Mouse (Mus musculus) stomach, embryonic 14.5 days (tissue): ENCODE data around the gene Mamdc2. TPM values are rescaled to one million over a fixed set of nuclear protein-coding genes. Genes with fewer than 3 reads are reported as not detected.

ENCODE experiments used
- ATAC-seq: fragments of 200-750 bp; cut with Nextera tagmentation; 2 replicates; pipeline ENCODE4 v1.8.0; 2017; ENCODE audit warnings: low read depth, moderate TSS enrichment; ENCODE audit not compliant: insufficient number of reproducible peaks, insufficient read depth, low FRiP score
- H3K27ac ChIP-seq: fragments of 300-500 bp; sonication (generic); 2 replicates; pipeline ENCODE4 v1.5.1; 2014; ENCODE audit warnings: mild to moderate bottlenecking, low read length, moderate library complexity, mixed read lengths
- H3K27me3 ChIP-seq: fragments of 300-500 bp; sonication (generic); 2 replicates; pipeline ENCODE4 v1.6.1; 2014; ENCODE audit warnings: low read length, control low read depth, mixed read lengths; ENCODE audit not compliant: control insufficient read depth, insufficient read depth
- H3K36me3 ChIP-seq: fragments of 300-500 bp; sonication (generic); 2 replicates; pipeline ENCODE4 v1.6.1; 2014; ENCODE audit warnings: mild to moderate bottlenecking, control low read depth, low read length, moderate library complexity, mixed read lengths; ENCODE audit not compliant: control insufficient read depth, insufficient read depth
- H3K4me1 ChIP-seq: fragments of 300-500 bp; sonication (generic); 2 replicates; pipeline ENCODE4 v1.6.1; 2014; ENCODE audit warnings: low read length, control low read depth, mixed read lengths; ENCODE audit not compliant: control insufficient read depth, insufficient read depth
- H3K4me2 ChIP-seq: fragments of 300-500 bp; sonication (generic); replicated peaks from 2 replicates; pipeline ENCODE4 v1.6.1; 2014; ENCODE audit warnings: low read depth, low read length, control low read depth
- H3K4me3 ChIP-seq: fragments of 300-500 bp; sonication (generic); 2 replicates; pipeline ENCODE4 v1.5.1; 2014; ENCODE audit warnings: low read depth, low read length, control low read depth
- H3K9ac ChIP-seq: fragments of 300-500 bp; sonication (generic); replicated peaks from 2 replicates; pipeline ENCODE4 v1.6.1; 2014; ENCODE audit warnings: low read depth, mild to moderate bottlenecking, control low read depth, low read length, moderate library complexity, mixed read lengths
- H3K9me3 ChIP-seq: fragments of 300-500 bp; sonication (generic); 2 replicates; pipeline ENCODE4 v1.6.1; 2016; ENCODE audit warnings: low read depth, low read length, control low read depth; ENCODE audit not compliant: control insufficient read depth
- WGBS: fragments of 180-500 bp; shearing (Covaris S2); extraction: QIAGEN DNeasy Blood & Tissue Kit; methylation state at CpG from one replicate; pipeline ENCODE4 v1.1.7; 2014; 5-methylcytosine and 5-hydroxymethylcytosine counted together
- polyA plus RNA-seq: library from polyadenylated mRNA; unstranded; fragments of >200 nt; fragmentation: Nextera tagmentation; extraction: Ambion mirVana; gene quantifications from 2 replicates; pipeline ENCODE4 v1.2.1, GENCODE M21; 2014

Mamdc2 gene
- polyA plus RNA-seq, 1 experiment from 2014 or later, result 5.0 TPM

DNA sequence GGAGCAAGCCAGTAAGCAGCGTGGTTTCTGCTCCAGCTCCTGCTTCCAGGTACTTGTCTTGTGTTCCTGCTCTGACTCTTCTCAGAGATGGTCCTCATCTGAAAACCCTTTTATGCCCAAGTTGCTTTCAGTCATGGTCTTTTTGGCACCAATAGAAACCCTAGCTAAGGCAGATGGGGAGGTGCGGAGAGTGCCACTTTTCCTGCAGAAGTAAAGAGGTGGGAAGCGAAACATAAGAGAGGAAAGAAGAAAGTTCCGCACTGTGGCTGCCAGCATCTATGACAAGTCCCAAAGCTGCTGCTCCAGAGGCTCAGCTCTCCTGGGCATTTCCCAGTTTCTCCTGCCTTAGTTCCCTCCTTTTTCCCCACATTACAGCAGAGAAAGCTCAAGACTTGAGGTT lies 67.3 kb downstream of the Mamdc2 start:
- Histone ChIP-seq H3K27me3 (no peaks in the 10 kb centered on the region), H3K4me2 (no peak overlapping the region), H3K4me3 (no peak overlapping the region), H3K9me3 (no peaks in the 10 kb centered on the region), H3K36me3 (no peaks in the 10 kb centered on the region), H3K9ac (no peak overlapping the region), H3K4me1 (0 out of 2 replicates have a peak, but pooled peaks cover 3% of the 10 kb centered on the region), H3K27ac (no peak overlapping the region)
- 93% methylated on average over 4 of the region's 4 CpGs for WGBS
- ATAC-seq, result no peak

DNA sequence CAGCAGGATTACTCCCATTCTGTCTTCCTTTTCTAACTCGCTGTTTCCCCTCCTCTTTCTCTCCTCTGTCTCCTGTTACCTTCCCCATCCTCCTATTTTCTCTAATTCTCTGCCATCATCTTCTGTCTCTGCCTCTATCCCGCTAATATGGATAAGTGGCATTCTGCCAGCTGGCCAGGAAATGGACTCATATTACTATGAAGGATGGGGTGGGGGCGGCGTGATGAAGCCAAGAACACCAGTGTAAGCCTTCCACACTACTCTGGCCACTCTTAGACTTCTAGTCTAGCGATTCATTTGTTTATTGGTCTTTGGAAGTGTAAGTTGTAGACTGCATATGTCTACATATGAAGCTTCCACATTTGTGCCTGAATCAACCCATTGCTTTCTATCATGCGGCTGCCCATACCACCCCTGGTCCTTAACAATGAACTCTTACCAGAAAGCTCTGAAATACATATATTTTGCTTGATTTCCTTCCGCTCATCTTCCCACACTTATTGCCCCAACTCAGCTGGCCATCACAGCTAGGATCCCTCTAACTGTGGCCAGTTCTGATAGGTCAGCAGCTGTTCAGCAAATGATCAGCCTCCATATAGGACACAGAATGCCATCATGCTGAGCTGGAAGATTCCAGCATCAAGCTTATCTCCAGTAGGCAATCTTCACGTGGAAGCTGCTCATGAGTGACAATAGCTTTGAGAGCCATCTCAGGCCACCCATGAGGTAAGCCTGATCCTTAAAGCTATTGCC lies 68.3 kb downstream of the Mamdc2 start:
- Histone ChIP-seq H3K27me3 (no peaks in the 10 kb centered on the region), H3K4me3 (no peak overlapping the region), H3K36me3 (no peaks in the 10 kb centered on the region), H3K9me3 (no peaks in the 10 kb centered on the region), H3K27ac (no peak overlapping the region), H3K4me1 (0 out of 2 replicates have a peak, but pooled peaks cover 3% of the 10 kb centered on the region), H3K9ac (no peak overlapping the region), H3K4me2 (no peak overlapping the region)
- ATAC-seq, result no peak
- WGBS, result 57% methylated on average over 8 of the region's 8 CpGs

DNA sequence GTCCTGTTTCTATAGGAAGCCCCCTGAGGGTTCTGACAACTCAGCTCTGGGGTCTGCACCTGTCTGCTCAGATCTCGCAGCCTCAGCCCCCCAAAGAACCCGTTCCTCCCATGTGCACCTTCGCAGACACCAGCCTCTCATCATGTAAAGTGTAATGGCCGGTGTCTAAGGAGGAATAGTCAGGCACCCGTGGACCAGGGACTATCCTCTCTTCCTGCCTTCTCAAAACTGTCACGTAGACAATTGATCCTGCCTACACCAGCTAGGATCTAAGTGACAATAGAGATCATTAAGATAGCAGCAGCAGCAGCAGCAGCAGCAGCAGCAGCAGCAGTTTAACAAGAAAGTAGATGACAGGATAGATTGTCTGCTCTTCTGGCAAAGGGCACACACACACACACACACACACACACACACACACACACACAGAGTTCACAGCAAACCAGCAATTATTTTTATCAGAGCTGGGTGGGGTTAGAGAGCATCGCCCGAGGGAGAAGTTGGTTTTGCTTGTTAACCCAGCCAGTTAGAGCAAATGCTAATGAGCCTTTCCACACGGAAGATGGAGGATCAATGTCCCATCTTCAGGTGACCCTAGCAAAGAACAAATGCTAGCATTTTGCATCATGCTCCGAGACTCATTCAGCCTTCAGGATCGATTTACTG lies 71.6 kb downstream of the Mamdc2 start:
- Histone ChIP-seq H3K9me3 (no peaks in the 10 kb centered on the region), H3K27ac (no peak overlapping the region), H3K27me3 (no peaks in the 10 kb centered on the region), H3K9ac (no peak overlapping the region), H3K4me1 (0 out of 2 replicates have a peak, but pooled peaks cover 6% of the 10 kb centered on the region), H3K4me2 (no peak overlapping the region), H3K36me3 (no peaks in the 10 kb centered on the region), H3K4me3 (no peak overlapping the region)
- 66% methylated on average over 11 of the region's 11 CpGs for WGBS
- no peak for ATAC-seq

DNA sequence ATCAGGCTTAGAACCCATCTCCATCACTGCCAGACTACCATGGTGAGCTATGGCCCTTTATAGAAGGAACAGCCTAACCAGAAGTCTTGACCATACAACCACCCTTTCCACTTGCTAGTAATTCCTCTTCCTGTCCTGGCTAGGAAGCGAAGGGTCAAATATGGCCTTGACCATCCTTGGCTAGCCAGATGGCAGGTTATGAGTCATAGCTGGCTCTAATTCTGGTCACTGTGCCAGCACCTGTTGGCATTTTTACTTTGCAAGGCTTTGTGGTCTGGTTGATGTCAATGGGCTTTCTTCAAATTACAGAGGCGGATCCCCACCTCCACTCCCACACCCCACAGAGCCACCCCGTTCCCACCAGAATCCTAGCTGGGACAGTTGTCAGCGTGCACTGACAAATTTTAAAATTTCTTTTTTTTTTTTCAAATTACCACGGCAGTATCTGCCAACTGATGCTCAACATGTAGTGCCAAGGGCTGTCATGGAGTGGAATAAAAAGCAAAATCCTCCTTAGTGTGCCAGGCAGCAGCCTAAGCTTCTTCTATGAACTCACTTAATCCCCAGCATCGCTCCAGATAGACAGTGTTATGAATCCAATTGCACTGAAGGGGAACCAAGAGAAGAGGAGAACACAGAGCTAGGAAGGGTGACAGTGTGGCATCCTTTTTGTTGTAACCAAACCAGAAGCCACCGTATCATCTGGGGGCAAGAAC lies 73.1 kb downstream of the Mamdc2 start:
- 90% methylated on average over 7 of the region's 7 CpGs for WGBS
- Histone ChIP-seq H3K4me2 (no peak overlapping the region), H3K27me3 (no peaks in the 10 kb centered on the region), H3K9ac (no peak overlapping the region), H3K4me1 (0 out of 2 replicates have a peak, but pooled peaks cover 6% of the 10 kb centered on the region), H3K27ac (no peak overlapping the region), H3K9me3 (no peaks in the 10 kb centered on the region), H3K4me3 (no peak overlapping the region), H3K36me3 (no peaks in the 10 kb centered on the region)
- no peak for ATAC-seq

DNA sequence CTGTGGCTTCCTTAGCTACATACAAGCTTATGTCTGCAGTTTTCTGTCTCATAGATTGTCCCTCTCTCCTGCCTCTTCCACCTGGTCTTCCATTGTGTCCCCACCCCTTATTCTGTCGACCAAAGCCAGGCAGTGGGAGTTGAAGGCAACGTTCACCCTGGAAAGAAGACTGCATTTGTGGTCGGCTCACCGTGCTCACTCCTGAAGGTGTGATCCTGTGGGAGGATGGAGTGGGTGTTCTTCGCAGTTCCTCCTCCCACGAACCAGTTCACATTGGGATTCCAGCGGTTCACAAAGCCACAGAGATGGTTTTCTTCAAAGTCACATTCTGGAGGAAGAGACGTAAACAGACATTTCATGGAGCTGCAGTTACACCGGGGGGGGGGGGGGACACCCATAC lies 74.5 kb downstream of the Mamdc2 start:
- H3K36me3 ChIP-seq, result no peaks in the 10 kb centered on the region
- no peaks in the 10 kb centered on the region for H3K27me3 ChIP-seq
- H3K4me3 ChIP-seq, result no peak overlapping the region
- no peak for ATAC-seq
- H3K4me1 ChIP-seq, result 0 out of 2 replicates have a peak, but pooled peaks cover 3% of the 10 kb centered on the region
- H3K27ac ChIP-seq, result no peak overlapping the region
- 62% methylated on average over 9 of the region's 9 CpGs for WGBS
- H3K9ac ChIP-seq, result no peak overlapping the region
- no peak overlapping the region for H3K4me2 ChIP-seq
- H3K9me3 ChIP-seq, result no peaks in the 10 kb centered on the region

- WGBS, result 47% methylated on average over 8 of the region's 8 CpGs
Observed at GRCm38 (mm10) chr19:23373287-23373686, 75.0 kb downstream of the Mamdc2 start.

GRCm38 (mm10) chr19:23369275-23369674 lies 79.0 kb downstream of the Mamdc2 start:
- H3K4me3 ChIP-seq, result no peak overlapping the region
- H3K9ac ChIP-seq, result no peak overlapping the region
- H3K27me3 ChIP-seq, result no peaks in the 10 kb centered on the region
- H3K27ac ChIP-seq, result no peak overlapping the region
- no peak for ATAC-seq
- 0 out of 2 replicates have a peak, but pooled peaks cover 3% of the 10 kb centered on the region for H3K4me1 ChIP-seq
- WGBS, result 85% methylated on average over 4 of the region's 4 CpGs
- no peak overlapping the region for H3K4me2 ChIP-seq
- no peaks in the 10 kb centered on the region for H3K9me3 ChIP-seq
- H3K36me3 ChIP-seq, result no peaks in the 10 kb centered on the region

More at GRCm38 (mm10) chr19:23373287-23373686, 75.0 kb downstream of the Mamdc2 start:
- H3K4me1 ChIP-seq, result 0 out of 2 replicates have a peak, but pooled peaks cover 3% of the 10 kb centered on the region
- H3K36me3 ChIP-seq, result no peaks in the 10 kb centered on the region
- no peak overlapping the region for H3K4me3 ChIP-seq
- no peak overlapping the region for H3K27ac ChIP-seq
- no peaks in the 10 kb centered on the region for H3K27me3 ChIP-seq
- no peak for ATAC-seq
- H3K4me2 ChIP-seq, result no peak overlapping the region
- H3K9me3 ChIP-seq, result no peaks in the 10 kb centered on the region
- no peak overlapping the region for H3K9ac ChIP-seq

DNA sequence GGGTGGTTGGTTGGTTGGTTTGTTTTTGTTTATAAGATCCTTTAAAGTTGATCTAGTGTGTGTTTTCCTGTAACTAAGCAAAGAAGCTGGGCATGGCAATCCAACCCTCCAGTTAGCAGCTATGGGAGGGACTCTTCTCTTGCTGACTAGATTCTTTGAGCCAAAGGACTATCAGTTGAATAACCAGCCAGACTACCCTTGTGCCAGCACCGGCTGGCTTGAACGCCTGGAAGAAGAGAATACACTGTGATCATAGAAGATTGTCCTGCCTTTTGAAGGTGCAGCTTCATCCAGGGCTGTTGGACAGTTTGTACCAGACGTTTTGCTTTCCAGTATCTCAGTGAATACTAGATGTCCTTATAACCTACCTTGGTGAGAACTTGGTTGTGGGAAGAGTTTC lies 86.2 kb downstream of the Mamdc2 start:
- H3K9me3 ChIP-seq, result peaks cover 4% of the 10 kb centered on the region; the same call in 1 of the 2 replicates
- H3K36me3 ChIP-seq, result no peaks in the 10 kb centered on the region
- WGBS, result 85% methylated on average over 3 of the region's 3 CpGs
- H3K9ac ChIP-seq, result no peak overlapping the region
- H3K4me2 ChIP-seq, result no peak overlapping the region
- H3K27ac ChIP-seq, result no peak overlapping the region
- no peaks in the 10 kb centered on the region for H3K27me3 ChIP-seq
- no peak for ATAC-seq
- H3K4me3 ChIP-seq, result no peak overlapping the region
- no peaks in the 10 kb centered on the region for H3K4me1 ChIP-seq
